In genomic region chr19:46031689-46032432, GRCm38 (mm10) we compare ENCODE assay signal across 12 mouse cellular contexts. TPM values are rescaled to one million over a fixed set of nuclear protein-coding genes. Genes with fewer than 3 reads are reported as not detected.
DNase-seq lines count a peak whose midpoint lies in the region; ATAC-seq and TF ChIP-seq lines count a peak whose summit lies in the region.
"Had no signal": no experiment of that assay in that cellular context is flagged by ENCODE, and none has a peak within 500 bp of the region (broad histone marks: within the 10 kb centered on the region; RNA-seq: fewer than 3 reads in every experiment).

No protein-coding gene starts in this region.

- H3K27me3 ChIP-seq in hindbrain, embryonic 12.5 days, result no peaks in the 10 kb centered on the region
- no peaks in the 10 kb centered on the region for H3K27me3 ChIP-seq in hindbrain, postnatal 0 days (ENCODE audit: insufficient read depth, low read length)
- H3K27me3 ChIP-seq in liver, embryonic 12.5 days (replicated peaks), result no peaks in the 10 kb centered on the region
- H3K27me3 ChIP-seq: CH12.LX; embryonic facial prominence, embryonic 13.5 days had no signal

- no peak for TF ChIP-seq CTCF in hindbrain, postnatal 0 days (IDR thresholded peaks at IDR 0.05; ENCODE audit: low read depth)

- no peak for DNase-seq in hindbrain, postnatal 0 days (ENCODE audit: low spot score)
- DNase-seq in testis, postnatal 10 days (ENCODE audit: low spot score), result peak; percentile 42
- DNase-seq in testis, postnatal 14 days (ENCODE audit: low spot score), result no peak
- no peak for DNase-seq in adrenal gland, postnatal 4 days (ENCODE audit: low spot score in 2 of 2)
- DNase-seq: adrenal gland, adult 8-10 months; cerebellum, postnatal 25 days; kidney, adult 9 months had no signal

- peak overlapping the region; percentile 13; the same call in 1 of the 2 replicates for H3K27ac ChIP-seq in hindbrain, embryonic 12.5 days
- H3K27ac ChIP-seq in hindbrain, postnatal 0 days, result no peak overlapping the region
- peak overlapping the region; percentile 52 for H3K27ac ChIP-seq in liver, embryonic 12.5 days
- H3K27ac ChIP-seq: embryonic facial prominence, embryonic 13.5 days had no signal

- H3K4me2 ChIP-seq in hindbrain, embryonic 12.5 days (replicated peaks), result no peak overlapping the region
- no peak overlapping the region for H3K4me2 ChIP-seq in hindbrain, postnatal 0 days (ENCODE audit: low read depth, low read length)
- no peak overlapping the region for H3K4me2 ChIP-seq in liver, embryonic 12.5 days
- H3K4me2 ChIP-seq: embryonic facial prominence, embryonic 13.5 days had no signal

- peaks cover 11% of the 10 kb centered on the region for H3K4me1 ChIP-seq in hindbrain, embryonic 12.5 days
- 0 out of 2 replicates have a peak, but pooled peaks cover 3% of the 10 kb centered on the region for H3K4me1 ChIP-seq in hindbrain, postnatal 0 days (ENCODE audit: insufficient read depth, low read length)
- peaks cover 56% of the 10 kb centered on the region for H3K4me1 ChIP-seq in liver, embryonic 12.5 days

- H3K4me3 ChIP-seq in hindbrain, embryonic 12.5 days, result no peak overlapping the region
- H3K4me3 ChIP-seq in hindbrain, postnatal 0 days (ENCODE audit: low read length), result no peak overlapping the region
- H3K4me3 ChIP-seq in liver, embryonic 12.5 days, result no peak overlapping the region
- H3K4me3 ChIP-seq: embryonic facial prominence, embryonic 13.5 days had no signal

- 73% methylated on average over 9 of the region's 9 CpGs for WGBS in hindbrain, embryonic 12.5 days
- 60% methylated on average over 9 of the region's 9 CpGs for WGBS in hindbrain, postnatal 0 days
- WGBS in liver, embryonic 12.5 days (ENCODE audit: insufficient replicate concordance), result 69% methylated on average over 9 of the region's 9 CpGs

- H3K36me3 ChIP-seq in hindbrain, embryonic 12.5 days, result peaks cover 68% of the 10 kb centered on the region
- H3K36me3 ChIP-seq in hindbrain, postnatal 0 days (ENCODE audit: insufficient read depth, low read length), result peaks cover 45% of the 10 kb centered on the region
- peaks cover 69% of the 10 kb centered on the region for H3K36me3 ChIP-seq in liver, embryonic 12.5 days

- peaks cover 5% of the 10 kb centered on the region; the same call in 1 of the 2 replicates for H3K9me3 ChIP-seq in hindbrain, embryonic 12.5 days (replicated peaks)
- H3K9me3 ChIP-seq in hindbrain, postnatal 0 days (ENCODE audit: low read length), result no peaks in the 10 kb centered on the region
- peaks cover 6% of the 10 kb centered on the region; the same call in 1 of the 2 replicates for H3K9me3 ChIP-seq in liver, embryonic 12.5 days (replicated peaks)

- H3K9ac ChIP-seq in hindbrain, embryonic 12.5 days, result no peak overlapping the region
- H3K9ac ChIP-seq in hindbrain, postnatal 0 days (replicated peaks; ENCODE audit: low read length), result no peak overlapping the region
- H3K9ac ChIP-seq in liver, embryonic 12.5 days, result no peak overlapping the region
- H3K9ac ChIP-seq: embryonic facial prominence, embryonic 13.5 days had no signal

- peak; percentile 26; the same call in 1 of the 2 replicates for ATAC-seq in hindbrain, embryonic 12.5 days (ENCODE audit: low FRiP score)
- ATAC-seq in hindbrain, postnatal 0 days, result no peak
- peak; percentile 46 for ATAC-seq in liver, embryonic 12.5 days
- no peak for ATAC-seq in megakaryocyte progenitor cell, adult 5-6 weeks (replicated peaks; ENCODE audit: poor library complexity)

RNA-seq across cellular contexts. Expression of gene Pprc1, which starts 12.8 kb away (rescaled TPM):
- polyA plus RNA-seq in hindbrain, embryonic 12.5 days (2016; fragmentation: Nextera tagmentation; extraction: Ambion mirVana), result 28.5 and 30.8 TPM in 2 replicates
- total RNA-seq in hindbrain, postnatal 0 days (2014; rRNA removed), result 9.3 and 25.0 TPM in 2 replicates
- 7.9 and 9.0 TPM in 2 replicates for polyA plus RNA-seq in hindbrain, postnatal 0 days (2015; fragmentation: Nextera tagmentation; extraction: Ambion mirVana)
- polyA plus RNA-seq in liver, embryonic 12.5 days (2016; fragmentation: Nextera tagmentation; extraction: Ambion mirVana), result 34.8 and 36.0 TPM in 2 replicates
- 56.6 and 59.6 TPM in 2 replicates for total RNA-seq in megakaryocyte progenitor cell, adult 5-6 weeks (2015)
- total RNA-seq in megakaryocyte progenitor cell, adult 5-6 weeks (2017), result 20.7 and 26.0 TPM in 2 replicates
- total RNA-seq in adrenal gland, postnatal 4 days (2021), result 10 to 100 TPM; 30.5 to 40.2 TPM

RNA-seq across cellular contexts. Expression of gene Ldb1, which starts 13.2 kb away (rescaled TPM):
- polyA plus RNA-seq in hindbrain, embryonic 12.5 days (2016; fragmentation: Nextera tagmentation; extraction: Ambion mirVana), result 129 and 138 TPM in 2 replicates
- total RNA-seq in hindbrain, postnatal 0 days (2014; rRNA removed), result 139 and 140 TPM in 2 replicates
- 76.8 and 83.0 TPM in 2 replicates for polyA plus RNA-seq in hindbrain, postnatal 0 days (2015; fragmentation: Nextera tagmentation; extraction: Ambion mirVana)
- polyA plus RNA-seq in liver, embryonic 12.5 days (2016; fragmentation: Nextera tagmentation; extraction: Ambion mirVana), result 53.2 and 53.4 TPM in 2 replicates
- 67.8 and 83.7 TPM in 2 replicates for total RNA-seq in megakaryocyte progenitor cell, adult 5-6 weeks (2015)
- 80.5 and 109 TPM in 2 replicates for total RNA-seq in megakaryocyte progenitor cell, adult 5-6 weeks (2017)
- total RNA-seq in adrenal gland, postnatal 4 days (2021), result 100 to 1,000 TPM; 161 TPM

RNA-seq across cellular contexts. Expression of gene Hps6, which starts 28.6 kb away (rescaled TPM):
- polyA plus RNA-seq in hindbrain, embryonic 12.5 days (2016; fragmentation: Nextera tagmentation; extraction: Ambion mirVana), result 4.8 and 5.1 TPM in 2 replicates
- total RNA-seq in hindbrain, postnatal 0 days (2014; rRNA removed), result 10.6 and 13.1 TPM in 2 replicates
- polyA plus RNA-seq in hindbrain, postnatal 0 days (2015; fragmentation: Nextera tagmentation; extraction: Ambion mirVana), result 4.7 TPM in 2 replicates
- 3.5 and 3.9 TPM in 2 replicates for polyA plus RNA-seq in liver, embryonic 12.5 days (2016; fragmentation: Nextera tagmentation; extraction: Ambion mirVana)
- 0.49 and 1.1 TPM in 2 replicates for total RNA-seq in megakaryocyte progenitor cell, adult 5-6 weeks (2015)
- total RNA-seq in megakaryocyte progenitor cell, adult 5-6 weeks (2017), result 5.9 and 7.1 TPM in 2 replicates
- total RNA-seq in adrenal gland, postnatal 4 days (2021), result 10 to 100 TPM; 16.5 to 17.1 TPM

RNA-seq across cellular contexts. Expression of gene Armh3, which starts 33.6 kb away (rescaled TPM):
- 21.3 and 24.2 TPM in 2 replicates for polyA plus RNA-seq in hindbrain, embryonic 12.5 days (2016; fragmentation: Nextera tagmentation; extraction: Ambion mirVana)
- total RNA-seq in hindbrain, postnatal 0 days (2014; rRNA removed), result 17.5 and 19.1 TPM in 2 replicates
- polyA plus RNA-seq in hindbrain, postnatal 0 days (2015; fragmentation: Nextera tagmentation; extraction: Ambion mirVana), result 15.0 and 16.5 TPM in 2 replicates
- 6.5 TPM in 2 replicates for polyA plus RNA-seq in liver, embryonic 12.5 days (2016; fragmentation: Nextera tagmentation; extraction: Ambion mirVana)
- total RNA-seq in megakaryocyte progenitor cell, adult 5-6 weeks (2015), result 11.3 and 11.8 TPM in 2 replicates
- total RNA-seq in megakaryocyte progenitor cell, adult 5-6 weeks (2017), result 5.3 and 9.0 TPM in 2 replicates
- 10 to 100 TPM; 21.6 to 21.9 TPM for total RNA-seq in adrenal gland, postnatal 4 days (2021)

RNA-seq across cellular contexts. Expression of gene Nolc1, which starts 43.8 kb away (rescaled TPM):
- polyA plus RNA-seq in hindbrain, embryonic 12.5 days (2016; fragmentation: Nextera tagmentation; extraction: Ambion mirVana), result 84.9 and 88.7 TPM in 2 replicates
- total RNA-seq in hindbrain, postnatal 0 days (2014; rRNA removed), result 24.1 and 26.9 TPM in 2 replicates
- 57.7 and 61.6 TPM in 2 replicates for polyA plus RNA-seq in hindbrain, postnatal 0 days (2015; fragmentation: Nextera tagmentation; extraction: Ambion mirVana)
- polyA plus RNA-seq in liver, embryonic 12.5 days (2016; fragmentation: Nextera tagmentation; extraction: Ambion mirVana), result 136 and 147 TPM in 2 replicates
- total RNA-seq in megakaryocyte progenitor cell, adult 5-6 weeks (2015), result 88.6 and 94.0 TPM in 2 replicates
- 180 and 221 TPM in 2 replicates for total RNA-seq in megakaryocyte progenitor cell, adult 5-6 weeks (2017)
- total RNA-seq in adrenal gland, postnatal 4 days (2021), result 10 to 100 TPM; 44.7 to 46.2 TPM

Comparison
In these comparisons a context has a peak if more than half of its experiments do, and no peak if none do; other contexts are left out.
1. ATAC-seq: peak in hindbrain, embryonic 12.5 days (single experiment) and liver, embryonic 12.5 days (single experiment); none in hindbrain, postnatal 0 days (single experiment) and megakaryocyte progenitor cell, adult 5-6 weeks (single experiment).